Mouse (Mus musculus) intestine, embryonic 14.5 days (tissue): ENCODE data around the gene Gm11634. TPM values are rescaled to one million over a fixed set of nuclear protein-coding genes. Genes with fewer than 3 reads are reported as not detected.
"Not testable (repeated sequence)": the region's sequence is repeated elsewhere in the genome, so short reads cannot be mapped to it uniquely, and the experiment has no call there.

Experiments used
- ATAC-seq: fragments of 200-750 bp; cut with Nextera tagmentation; replicated peaks from 2 replicates; pipeline ENCODE4 v1.8.0; 2017; ENCODE audit warnings: low read depth, moderate number of reproducible peaks, moderate TSS enrichment, moderate library complexity; ENCODE audit not compliant: low FRiP score, low TSS enrichment
- DNase-seq: peaks from one replicate; pipeline ENCODE4 v3.0.0-alpha.2; 2018; ENCODE audit warnings: low spot score
- H3K27ac ChIP-seq: fragments of 300-500 bp; sonication (generic); 2 replicates; pipeline ENCODE4 v1.5.1; 2014; ENCODE audit warnings: low read depth, mild to moderate bottlenecking, control low read depth
- H3K27me3 ChIP-seq: fragments of 300-500 bp; sonication (generic); replicated peaks from 2 replicates; pipeline ENCODE4 v1.6.1; 2014; ENCODE audit warnings: low read length, control low read depth; ENCODE audit not compliant: control insufficient read depth, insufficient read depth
- H3K36me3 ChIP-seq: fragments of 300-500 bp; sonication (generic); 2 replicates; pipeline ENCODE4 v1.6.1; 2014; ENCODE audit warnings: low read length, control low read depth; ENCODE audit not compliant: control insufficient read depth, insufficient read depth
- H3K4me1 ChIP-seq: fragments of 300-500 bp; sonication (generic); replicated peaks from 2 replicates; pipeline ENCODE4 v1.6.1; 2014; ENCODE audit warnings: low read length, control low read depth, mixed read lengths; ENCODE audit not compliant: control insufficient read depth, insufficient read depth
- H3K4me2 ChIP-seq: fragments of 300-500 bp; sonication (generic); 2 replicates; pipeline ENCODE4 v1.6.1; 2014; ENCODE audit warnings: low read length
- H3K4me3 ChIP-seq: fragments of 300-500 bp; sonication (generic); 2 replicates; pipeline ENCODE4 v1.5.1; 2014; ENCODE audit warnings: low read depth, low read length, control low read depth, mixed read lengths
- H3K9ac ChIP-seq: fragments of 300-500 bp; sonication (generic); 2 replicates; pipeline ENCODE4 v1.6.1; 2014; ENCODE audit warnings: mild to moderate bottlenecking, low read length
- H3K9me3 ChIP-seq: fragments of 300-500 bp; sonication (generic); 2 replicates; pipeline ENCODE4 v1.6.1; 2016; ENCODE audit warnings: low read length, control low read depth; ENCODE audit not compliant: control insufficient read depth
- WGBS: fragments of 180-500 bp; shearing (Covaris S2); extraction: QIAGEN DNeasy Blood & Tissue Kit; methylation state at CpG from one replicate; pipeline ENCODE4 v1.1.7; 2014; 5-methylcytosine and 5-hydroxymethylcytosine counted together
- polyA plus RNA-seq: library from polyadenylated mRNA; unstranded; fragments of >200 nt; fragmentation: Nextera tagmentation; extraction: Ambion mirVana; gene quantifications from 2 replicates; pipeline ENCODE4 v1.2.1, GENCODE M21; 2014

The Gm11634 gene
- polyA plus RNA-seq, 1 experiment from 2014 or later = not detected

DNA sequence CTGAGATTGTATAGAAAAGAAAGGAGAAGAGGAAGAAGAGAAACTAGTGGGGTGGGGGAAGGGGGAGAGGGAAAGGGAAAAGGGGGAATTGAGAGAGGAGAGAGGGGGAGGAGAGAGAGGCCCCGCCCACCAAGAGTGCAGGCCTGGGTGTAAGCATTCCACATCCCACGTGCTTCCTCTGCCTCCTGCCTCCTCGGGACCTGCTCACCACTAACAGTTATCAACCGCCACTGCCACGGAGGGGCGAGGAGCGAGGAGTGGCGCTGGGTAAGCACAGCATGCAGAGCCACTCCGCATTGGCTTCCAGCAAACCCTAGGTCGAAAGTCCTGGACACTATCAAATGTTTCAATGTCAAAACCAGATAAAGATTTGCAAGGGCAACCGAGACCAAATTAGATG is 11.4 kb upstream of the Gm11634 start:
- H3K9ac ChIP-seq = no peak overlapping the region
- no peaks in the 10 kb centered on the region for H3K36me3 ChIP-seq
- H3K9me3 ChIP-seq = no peaks in the 10 kb centered on the region
- no peak overlapping the region for H3K27ac ChIP-seq
- peak overlapping the region; percentile 7; the same call in 1 of the 2 replicates for H3K4me2 ChIP-seq
- H3K4me3 ChIP-seq = no peak overlapping the region
- no peak for ATAC-seq
- H3K27me3 ChIP-seq = no peaks in the 10 kb centered on the region
- no peaks in the 10 kb centered on the region for H3K4me1 ChIP-seq
- WGBS = 20% methylated on average over 11 of the region's 11 CpGs
- DNase-seq = no peak

DNA sequence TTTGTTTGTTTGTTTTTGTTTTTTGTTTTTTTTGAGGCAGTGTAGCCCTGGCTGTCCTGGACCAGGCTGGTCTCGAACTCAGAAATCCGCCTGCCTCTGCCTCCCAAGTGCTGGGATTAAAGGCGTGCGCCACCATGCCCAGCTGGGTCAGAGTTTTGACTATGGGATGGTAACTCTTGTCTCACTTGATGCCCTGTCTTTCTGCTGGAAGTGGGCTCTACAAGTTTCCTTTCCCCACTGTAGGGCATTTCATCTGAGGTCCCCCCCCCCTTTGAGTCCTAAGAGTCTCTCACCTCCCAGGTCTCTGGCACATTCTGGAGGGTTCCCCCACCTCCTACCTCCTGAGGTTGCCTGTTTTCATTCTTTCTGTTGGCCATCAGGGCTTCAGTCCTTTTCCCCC is 8.1 kb upstream of the Gm11634 start:
- 81% methylated on average over 4 of the region's 4 CpGs for WGBS
- H3K9me3 ChIP-seq, H3K27ac ChIP-seq: not testable (repeated sequence)

DNA sequence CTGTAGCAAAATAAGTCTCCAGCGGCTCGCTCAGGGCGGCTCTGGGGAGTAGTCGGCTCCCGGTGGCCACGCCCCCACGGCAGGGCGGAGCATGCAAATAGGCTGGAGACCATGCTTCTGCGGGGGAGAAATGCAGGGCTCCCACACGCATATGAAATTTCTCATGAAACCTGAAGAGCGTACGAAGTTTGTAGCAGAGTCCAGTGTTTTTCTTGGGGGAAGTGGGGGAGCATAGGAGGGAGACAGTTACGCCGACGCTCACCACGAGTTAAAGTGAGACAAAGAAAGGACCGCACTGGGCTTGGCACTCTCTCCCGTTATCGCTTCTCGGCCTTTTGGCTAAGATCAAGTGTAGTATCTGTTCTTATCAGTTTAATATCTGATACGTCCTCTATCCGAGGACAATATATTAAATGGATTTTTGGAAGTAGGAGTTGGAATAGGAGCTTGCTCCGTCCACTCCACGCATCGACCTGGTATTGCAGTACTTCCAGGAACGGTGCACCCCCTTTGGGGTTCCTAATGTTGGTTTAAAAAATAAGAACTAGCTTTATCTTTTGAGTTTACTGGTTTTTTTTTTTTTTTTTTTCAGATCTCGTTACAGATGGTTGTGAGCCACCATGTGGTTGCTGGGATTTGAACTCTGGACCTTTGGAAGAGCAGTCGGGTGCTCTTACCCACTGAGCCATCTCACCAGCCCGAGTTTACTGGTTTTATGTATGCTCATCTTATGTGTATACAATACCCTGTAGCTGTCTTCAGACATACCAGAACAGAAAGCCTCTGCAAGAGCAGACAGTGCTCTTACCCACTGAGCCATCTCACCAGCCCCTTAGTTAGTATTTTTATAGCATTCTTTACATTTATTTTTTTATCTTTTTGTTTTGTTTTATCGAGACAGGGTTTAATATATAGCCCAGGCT is 5.7 kb upstream of the Gm11634 start:
- Histone ChIP-seq H3K4me2 (peak overlapping the region; percentile 40), H3K4me3 (peak overlapping the region; percentile 20; the same call in 1 of the 2 replicates), H3K27ac (peak overlapping the region; percentile 77)
- peak; percentile 74 for ATAC-seq
- not testable (repeated sequence) for H3K27me3 ChIP-seq, H3K9ac ChIP-seq, H3K9me3 ChIP-seq, H3K36me3 ChIP-seq, H3K4me1 ChIP-seq
- 2% methylated on average over 30 of the region's 30 CpGs for WGBS
- DNase-seq = peak; percentile 88

More for the DNA sequence above, 8.1 kb upstream of the Gm11634 start:
- not testable (repeated sequence) for H3K36me3 ChIP-seq, ATAC-seq, DNase-seq, H3K27me3 ChIP-seq, H3K9ac ChIP-seq, H3K4me3 ChIP-seq, H3K4me2 ChIP-seq, H3K4me1 ChIP-seq

DNA sequence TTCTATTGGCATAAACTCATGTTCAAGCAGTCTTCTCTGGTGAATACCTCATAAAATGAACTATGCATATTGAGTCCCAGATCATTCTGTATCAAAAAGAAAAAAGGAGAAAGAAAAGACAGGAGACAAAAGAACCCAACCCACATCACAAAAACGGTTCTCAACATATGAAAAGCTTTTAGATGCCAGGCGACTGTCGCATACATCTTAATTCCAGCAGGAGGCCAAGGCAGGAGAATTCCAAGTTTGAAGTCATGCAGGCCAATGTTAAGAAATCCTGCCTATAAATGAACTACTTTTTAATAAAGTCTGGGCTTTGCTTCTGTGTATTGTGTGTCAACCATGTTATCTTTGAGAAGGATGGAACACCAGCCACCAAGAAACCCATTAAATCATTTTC is 5.1 kb upstream of the Gm11634 start:
- no peak for ATAC-seq
- WGBS = 7% methylated on average over 3 of the region's 3 CpGs
- H3K4me2 ChIP-seq = peak overlapping the region; percentile 40
- H3K27me3 ChIP-seq = no peaks in the 10 kb centered on the region
- no peak overlapping the region for H3K4me3 ChIP-seq
- no peaks in the 10 kb centered on the region for H3K9me3 ChIP-seq
- no peak overlapping the region for H3K27ac ChIP-seq
- no peak overlapping the region for H3K9ac ChIP-seq
- no peaks in the 10 kb centered on the region for H3K4me1 ChIP-seq
- no peak for DNase-seq
- no peaks in the 10 kb centered on the region for H3K36me3 ChIP-seq

DNA sequence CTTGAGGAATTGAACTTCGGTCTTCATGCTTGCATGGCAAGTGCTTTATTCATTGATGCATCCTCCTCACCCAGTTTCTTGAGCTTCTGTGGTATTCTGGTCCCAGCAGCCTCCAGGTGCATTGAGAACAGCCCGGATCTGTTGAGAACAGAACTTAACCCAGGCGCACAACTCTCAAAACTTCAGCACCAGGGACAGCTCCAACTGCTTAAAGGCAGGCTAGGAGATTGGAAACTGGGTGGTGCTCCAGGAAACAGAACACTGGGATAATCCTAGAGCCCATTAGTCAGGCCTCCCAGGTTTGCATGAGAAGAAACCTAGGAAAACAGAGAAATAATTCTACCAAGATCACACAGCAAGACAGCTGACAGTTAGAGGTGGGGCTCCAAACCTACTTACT is 3.4 kb upstream of the Gm11634 start:
- H3K4me1 ChIP-seq = no peaks in the 10 kb centered on the region
- DNase-seq (peak; percentile 91), ATAC-seq (no peak)
- no peak overlapping the region for H3K27ac ChIP-seq
- H3K27me3 ChIP-seq = no peaks in the 10 kb centered on the region
- H3K9me3 ChIP-seq = no peaks in the 10 kb centered on the region
- H3K4me3 ChIP-seq = no peak overlapping the region
- WGBS = 4% methylated on average over 3 of the region's 3 CpGs
- no peaks in the 10 kb centered on the region for H3K36me3 ChIP-seq
- H3K9ac ChIP-seq = no peak overlapping the region
- no peak overlapping the region for H3K4me2 ChIP-seq

DNA sequence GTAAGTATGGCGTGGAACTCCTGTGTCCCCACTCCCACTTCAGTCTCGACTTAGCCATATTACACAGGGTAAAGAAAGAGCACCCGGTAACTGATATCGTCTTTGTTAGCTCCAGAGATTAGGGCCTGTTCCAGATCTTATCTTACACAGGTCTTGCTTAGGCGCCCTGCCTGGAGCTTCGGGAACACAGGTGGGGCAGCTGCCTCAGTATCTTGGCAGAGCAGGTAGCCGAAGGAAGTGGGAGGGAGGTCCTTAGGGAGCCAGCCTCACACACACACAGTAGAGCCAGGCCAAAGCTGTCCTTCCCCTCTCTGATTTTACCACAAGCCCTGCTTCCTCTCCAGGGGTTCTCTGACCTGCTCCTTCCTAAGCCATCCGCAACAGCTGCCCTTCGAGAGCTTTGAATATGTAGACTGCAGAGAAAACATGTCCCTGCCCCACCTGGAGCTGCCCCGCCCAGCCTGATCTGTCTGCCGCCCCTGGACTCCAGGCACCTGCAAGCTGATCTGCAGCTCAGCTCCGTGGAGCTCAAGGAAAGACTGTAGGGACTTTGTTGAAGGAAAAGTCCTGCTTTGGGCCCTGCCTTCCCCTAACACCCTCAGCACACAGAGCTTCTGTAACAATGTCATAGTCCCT is 8.9 kb downstream of the Gm11634 start:
- no peaks in the 10 kb centered on the region for H3K27me3 ChIP-seq
- H3K4me3 ChIP-seq = no peak overlapping the region
- no peaks in the 10 kb centered on the region for H3K36me3 ChIP-seq
- H3K9ac ChIP-seq = no peak overlapping the region
- ATAC-seq (no peak), DNase-seq (no peak)
- H3K4me1 ChIP-seq = no peaks in the 10 kb centered on the region
- H3K27ac ChIP-seq = no peak overlapping the region
- no peaks in the 10 kb centered on the region for H3K9me3 ChIP-seq
- no peak overlapping the region for H3K4me2 ChIP-seq
- WGBS = 65% methylated on average over 12 of the region's 12 CpGs

DNA sequence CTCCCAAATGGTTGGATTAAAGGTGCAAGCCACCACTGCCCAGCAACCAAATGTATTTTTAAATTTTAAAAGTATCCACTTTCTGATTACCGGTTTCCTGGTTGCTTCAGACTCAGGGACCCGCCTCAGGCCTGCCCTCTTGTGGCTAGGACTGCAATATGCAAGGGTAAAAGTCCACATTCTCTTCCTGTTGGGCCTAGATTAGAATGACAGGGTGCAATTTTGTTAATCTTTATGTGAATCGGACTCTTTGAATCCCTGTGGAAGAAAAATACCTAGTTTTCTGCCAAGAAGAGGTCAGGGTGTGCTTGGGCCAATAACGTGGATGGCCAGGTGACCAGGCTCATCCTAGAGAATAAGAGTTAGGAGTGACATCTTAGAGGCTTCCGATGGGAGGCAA is 9.6 kb downstream of the Gm11634 start:
- no peaks in the 10 kb centered on the region for H3K27me3 ChIP-seq
- H3K27ac ChIP-seq = no peak overlapping the region
- 24% methylated on average over 5 of the region's 5 CpGs for WGBS
- H3K4me2 ChIP-seq = no peak overlapping the region
- no peaks in the 10 kb centered on the region for H3K9me3 ChIP-seq
- no peaks in the 10 kb centered on the region for H3K4me1 ChIP-seq
- DNase-seq = peak; percentile 80
- H3K4me3 ChIP-seq = no peak overlapping the region
- H3K36me3 ChIP-seq = no peaks in the 10 kb centered on the region
- ATAC-seq = no peak
- no peak overlapping the region for H3K9ac ChIP-seq

DNA sequence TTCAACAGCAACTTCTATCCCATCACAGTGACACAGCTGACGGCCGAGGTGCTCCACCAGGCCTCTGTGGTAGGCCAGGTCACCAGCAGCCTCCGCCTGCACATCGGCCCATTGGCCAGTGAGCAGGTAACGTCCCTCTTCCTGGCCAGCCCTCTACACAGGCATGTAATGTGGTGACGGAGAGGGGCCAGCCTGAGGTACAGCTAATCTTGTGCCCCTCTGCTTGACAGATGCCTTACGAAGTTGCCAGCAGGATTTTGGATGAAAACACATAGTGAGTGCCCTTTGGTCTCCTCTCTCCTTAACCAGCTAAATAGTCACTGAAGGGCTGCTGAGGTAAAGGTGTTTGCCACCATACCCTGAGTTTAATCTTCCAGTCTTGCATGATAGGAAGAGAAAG is 10.2 kb downstream of the Gm11634 start:
- Histone ChIP-seq H3K4me3 (no peak overlapping the region), H3K4me2 (no peak overlapping the region), H3K4me1 (no peaks in the 10 kb centered on the region), H3K9me3 (no peaks in the 10 kb centered on the region), H3K36me3 (no peaks in the 10 kb centered on the region), H3K27me3 (no peaks in the 10 kb centered on the region), H3K27ac (no peak overlapping the region), H3K9ac (no peak overlapping the region)
- no peak; the same call in 1 of the 2 replicates for ATAC-seq
- DNase-seq = no peak
- 91% methylated on average over 7 of the region's 7 CpGs for WGBS
